Mouse (Mus musculus) liver, embryonic 15.5 days (tissue): Measurements from ENCODE around the gene Timm8a2. TPM values are rescaled to one million over a fixed set of nuclear protein-coding genes. Genes with fewer than 3 reads are reported as not detected.

Experiments
- ATAC-seq: fragments of 200-750 bp; cut with Nextera tagmentation; 2 replicates; pipeline ENCODE4 v1.8.0; 2017; ENCODE audit warnings: moderate number of reproducible peaks, mild to moderate bottlenecking, moderate library complexity; ENCODE audit not compliant: insufficient read depth
- H3K27ac ChIP-seq: fragments of 300-500 bp; sonication (generic); replicated peaks from 2 replicates; pipeline ENCODE4 v1.5.1; 2015; ENCODE audit warnings: mild to moderate bottlenecking, inconsistent platforms
- H3K27me3 ChIP-seq: fragments of 300-500 bp; sonication (generic); 2 replicates; pipeline ENCODE4 v1.6.1; 2015; ENCODE audit warnings: mild to moderate bottlenecking, inconsistent platforms
- H3K36me3 ChIP-seq: fragments of 300-500 bp; sonication (generic); replicated peaks from 2 replicates; pipeline ENCODE4 v1.6.1; 2015; ENCODE audit warnings: moderate library complexity, mild to moderate bottlenecking, inconsistent platforms
- H3K4me1 ChIP-seq: fragments of 300-500 bp; sonication (generic); replicated peaks from 2 replicates; pipeline ENCODE4 v1.6.1; 2015; ENCODE audit warnings: inconsistent platforms
- H3K4me2 ChIP-seq: fragments of 300-500 bp; sonication (generic); 2 replicates; pipeline ENCODE4 v1.6.1; 2015; ENCODE audit warnings: moderate library complexity, mild to moderate bottlenecking, inconsistent platforms
- H3K4me3 ChIP-seq: fragments of 300-500 bp; sonication (generic); replicated peaks from 2 replicates; pipeline ENCODE4 v1.5.1; 2015; ENCODE audit warnings: mild to moderate bottlenecking, inconsistent platforms
- H3K9ac ChIP-seq: fragments of 300-500 bp; sonication (generic); 2 replicates; pipeline ENCODE4 v1.6.1; 2015; ENCODE audit warnings: moderate library complexity, mild to moderate bottlenecking, inconsistent platforms
- H3K9me3 ChIP-seq: fragments of 300-500 bp; sonication (generic); replicated peaks from 2 replicates; pipeline ENCODE4 v1.6.1; 2016; ENCODE audit warnings: inconsistent platforms
- WGBS: fragments of 180-500 bp; shearing (Covaris S2); methylation state at CpG from one replicate; pipeline ENCODE4 v1.1.7; 2015; ENCODE audit warnings: mixed read lengths; ENCODE audit not compliant: insufficient replicate concordance; 5-methylcytosine and 5-hydroxymethylcytosine counted together
- polyA plus RNA-seq: library from polyadenylated mRNA; unstranded; fragments of >200 nt; fragmentation: Nextera tagmentation; extraction: Ambion mirVana; gene quantifications from 2 replicates; pipeline ENCODE4 v1.2.1, GENCODE M21; 2015

The Timm8a2 gene
- polyA plus RNA-seq, 1 experiment from 2014 or later = not detected

- 75% methylated on average over 17 of the region's 17 CpGs for WGBS
- H3K36me3 ChIP-seq = no peaks in the 10 kb centered on the region; the same call in 1 of the 2 replicates
- H3K27me3 ChIP-seq = no peaks in the 10 kb centered on the region
Measured at GRCm38 (mm10) chr14:121994171-121994700, 40.2 kb upstream of the Timm8a2 start.

GRCm38 (mm10) chr14:121994846-121995556 lies 39.5 kb upstream of the Timm8a2 start:
- Histone ChIP-seq H3K9me3 (no peaks in the 10 kb centered on the region), H3K4me3 (no peak overlapping the region), H3K27me3 (no peaks in the 10 kb centered on the region), H3K4me1 (peaks cover 20% of the 10 kb centered on the region), H3K27ac (no peak overlapping the region), H3K9ac (no peak overlapping the region), H3K4me2 (no peak overlapping the region), H3K36me3 (no peaks in the 10 kb centered on the region; the same call in 1 of the 2 replicates)
- no peak for ATAC-seq
- WGBS = 52% methylated on average over 7 of the region's 7 CpGs

More at GRCm38 (mm10) chr14:121994171-121994700, 40.2 kb upstream of the Timm8a2 start:
- H3K9ac ChIP-seq = no peak overlapping the region
- H3K9me3 ChIP-seq = no peaks in the 10 kb centered on the region
- H3K4me3 ChIP-seq = no peak overlapping the region
- H3K4me2 ChIP-seq = no peak overlapping the region
- peaks cover 27% of the 10 kb centered on the region for H3K4me1 ChIP-seq
- no peak for ATAC-seq
- no peak overlapping the region for H3K27ac ChIP-seq

GRCm38 (mm10) chr14:121995557-121995870 lies 39.0 kb upstream of the Timm8a2 start:
- no peaks in the 10 kb centered on the region for H3K27me3 ChIP-seq
- H3K27ac ChIP-seq = no peak overlapping the region
- WGBS = 7% methylated on average over 1 of the region's 1 CpGs
- no peak for ATAC-seq
- H3K4me1 ChIP-seq = peaks cover 20% of the 10 kb centered on the region
- H3K9ac ChIP-seq = no peak overlapping the region
- H3K36me3 ChIP-seq = no peaks in the 10 kb centered on the region; the same call in 1 of the 2 replicates
- H3K4me3 ChIP-seq = no peak overlapping the region
- H3K9me3 ChIP-seq = no peaks in the 10 kb centered on the region
- no peak overlapping the region for H3K4me2 ChIP-seq

GRCm38 (mm10) chr14:121996786-121997185 lies 37.7 kb upstream of the Timm8a2 start:
- Histone ChIP-seq H3K36me3 (no peaks in the 10 kb centered on the region; the same call in 1 of the 2 replicates), H3K4me3 (no peak overlapping the region), H3K4me2 (no peak overlapping the region), H3K27me3 (no peaks in the 10 kb centered on the region), H3K27ac (no peak overlapping the region), H3K4me1 (peaks cover 19% of the 10 kb centered on the region), H3K9me3 (no peaks in the 10 kb centered on the region), H3K9ac (no peak overlapping the region)
- 82% methylated on average over 8 of the region's 8 CpGs for WGBS
- no peak for ATAC-seq

- 71% methylated on average over 8 of the region's 8 CpGs for WGBS
- no peak overlapping the region for H3K27ac ChIP-seq
- H3K4me2 ChIP-seq = no peak overlapping the region
- H3K4me1 ChIP-seq = peaks cover 20% of the 10 kb centered on the region
- no peaks in the 10 kb centered on the region for H3K27me3 ChIP-seq
- no peak for ATAC-seq
- no peak overlapping the region for H3K4me3 ChIP-seq
- H3K36me3 ChIP-seq = no peaks in the 10 kb centered on the region; the same call in none of the 2 replicates
- H3K9ac ChIP-seq = no peak overlapping the region
- H3K9me3 ChIP-seq = no peaks in the 10 kb centered on the region
Measured at GRCm38 (mm10) chr14:121999455-121999854, 35.0 kb upstream of the Timm8a2 start.

GRCm38 (mm10) chr14:122000346-122001105 lies 33.9 kb upstream of the Timm8a2 start:
- no peaks in the 10 kb centered on the region for H3K27me3 ChIP-seq
- no peak overlapping the region for H3K9ac ChIP-seq
- no peak overlapping the region for H3K4me3 ChIP-seq
- no peaks in the 10 kb centered on the region for H3K9me3 ChIP-seq
- 81% methylated on average over 17 of the region's 17 CpGs for WGBS
- no peak overlapping the region for H3K4me2 ChIP-seq
- H3K27ac ChIP-seq = no peak overlapping the region
- no peak for ATAC-seq
- peaks cover 15% of the 10 kb centered on the region for H3K4me1 ChIP-seq
- no peaks in the 10 kb centered on the region; the same call in none of the 2 replicates for H3K36me3 ChIP-seq

- Histone ChIP-seq H3K4me1 (peaks cover 11% of the 10 kb centered on the region), H3K27ac (no peak overlapping the region), H3K36me3 (no peaks in the 10 kb centered on the region; the same call in none of the 2 replicates), H3K4me2 (no peak overlapping the region), H3K9me3 (no peaks in the 10 kb centered on the region), H3K27me3 (no peaks in the 10 kb centered on the region), H3K4me3 (no peak overlapping the region), H3K9ac (no peak overlapping the region)
- ATAC-seq = no peak
- WGBS = 70% methylated on average over 7 of the region's 7 CpGs
Measured at GRCm38 (mm10) chr14:122002224-122002623, 32.2 kb upstream of the Timm8a2 start.

- Histone ChIP-seq H3K4me2 (no peak overlapping the region), H3K4me3 (no peak overlapping the region), H3K4me1 (peaks cover 11% of the 10 kb centered on the region), H3K27ac (no peak overlapping the region), H3K36me3 (peaks cover 5% of the 10 kb centered on the region), H3K9me3 (no peaks in the 10 kb centered on the region), H3K9ac (no peak overlapping the region), H3K27me3 (no peaks in the 10 kb centered on the region)
- ATAC-seq = peak; percentile 61
Measured at GRCm38 (mm10) chr14:122003812-122004211, 30.7 kb upstream of the Timm8a2 start.

GRCm38 (mm10) chr14:122008261-122008660 lies 26.2 kb upstream of the Timm8a2 start:
- no peak for ATAC-seq

GRCm38 (mm10) chr14:122009502-122009901 lies 25.0 kb upstream of the Timm8a2 start:
- H3K27ac ChIP-seq = no peak overlapping the region

More at GRCm38 (mm10) chr14:122008261-122008660, 26.2 kb upstream of the Timm8a2 start:
- Histone ChIP-seq H3K27me3 (no peaks in the 10 kb centered on the region), H3K4me2 (no peak overlapping the region), H3K4me3 (no peak overlapping the region), H3K27ac (no peak overlapping the region), H3K4me1 (peaks cover 26% of the 10 kb centered on the region), H3K9me3 (no peaks in the 10 kb centered on the region), H3K9ac (no peak overlapping the region), H3K36me3 (peaks cover 9% of the 10 kb centered on the region)
- WGBS = 61% methylated on average over 4 of the region's 4 CpGs

GRCm38 (mm10) chr14:122010301-122010700 lies 24.2 kb upstream of the Timm8a2 start:
- Histone ChIP-seq H3K36me3 (peaks cover 9% of the 10 kb centered on the region; the same call in 1 of the 2 replicates), H3K9me3 (no peaks in the 10 kb centered on the region), H3K27ac (no peak overlapping the region), H3K4me1 (peaks cover 22% of the 10 kb centered on the region), H3K4me2 (no peak overlapping the region), H3K9ac (no peak overlapping the region), H3K27me3 (no peaks in the 10 kb centered on the region), H3K4me3 (no peak overlapping the region)
- no peak for ATAC-seq
- WGBS = 70% methylated on average over 7 of the region's 7 CpGs

More at GRCm38 (mm10) chr14:122009502-122009901, 25.0 kb upstream of the Timm8a2 start:
- Histone ChIP-seq H3K9ac (no peak overlapping the region), H3K36me3 (peaks cover 9% of the 10 kb centered on the region; the same call in 1 of the 2 replicates), H3K4me1 (peaks cover 19% of the 10 kb centered on the region), H3K27me3 (no peaks in the 10 kb centered on the region), H3K4me2 (no peak overlapping the region), H3K9me3 (no peaks in the 10 kb centered on the region), H3K4me3 (no peak overlapping the region)
- 55% methylated on average over 13 of the region's 13 CpGs for WGBS
- ATAC-seq = no peak
